Mouse (Mus musculus) midbrain, embryonic 14.5 days (tissue): ENCODE results near the gene Sh3kbp1. TPM values are rescaled to one million over a fixed set of nuclear protein-coding genes. Genes with fewer than 3 reads are reported as not detected.

Source experiments
- ATAC-seq: fragments of 200-750 bp; cut with Nextera tagmentation; 2 replicates; pipeline ENCODE4 v1.8.0; 2017; ENCODE audit warnings: moderate number of reproducible peaks, moderate library complexity; ENCODE audit not compliant: low FRiP score, low TSS enrichment
- DNase-seq: peaks from one replicate; pipeline ENCODE4 v3.0.0-alpha.2; 2015
- H3K27ac ChIP-seq: fragments of 300-500 bp; sonication (generic); replicated peaks from 2 replicates; pipeline ENCODE4 v1.5.1; 2014; ENCODE audit warnings: mild to moderate bottlenecking, low read depth, low read length, moderate library complexity
- H3K27me3 ChIP-seq: fragments of 300-500 bp; sonication (generic); 2 replicates; pipeline ENCODE4 v1.6.1; 2014; ENCODE audit warnings: low read length, control low read depth, mixed read lengths; ENCODE audit not compliant: control insufficient read depth, insufficient read depth
- H3K36me3 ChIP-seq: fragments of 300-500 bp; sonication (generic); 2 replicates; pipeline ENCODE4 v1.6.1; 2014; ENCODE audit warnings: low read length, control low read depth; ENCODE audit not compliant: control insufficient read depth, insufficient read depth
- H3K4me1 ChIP-seq: fragments of 300-500 bp; sonication (generic); 2 replicates; pipeline ENCODE4 v1.6.1; 2014; ENCODE audit warnings: mild to moderate bottlenecking, antibody characterized with exemption, low read length, control low read depth; ENCODE audit not compliant: control insufficient read depth, insufficient read depth
- H3K4me2 ChIP-seq: fragments of 300-500 bp; sonication (generic); 2 replicates; pipeline ENCODE4 v1.6.1; 2014; ENCODE audit warnings: mild to moderate bottlenecking, low read length, moderate library complexity
- H3K4me3 ChIP-seq: fragments of 300-500 bp; sonication (generic); replicated peaks from 2 replicates; pipeline ENCODE4 v1.5.1; 2014; ENCODE audit warnings: low read depth, low read length
- H3K9ac ChIP-seq: fragments of 300-500 bp; sonication (generic); replicated peaks from 2 replicates; pipeline ENCODE4 v1.6.1; 2014; ENCODE audit warnings: mild to moderate bottlenecking, low read length, moderate library complexity
- H3K9me3 ChIP-seq: fragments of 300-500 bp; sonication (generic); 2 replicates; pipeline ENCODE4 v1.6.1; 2016; ENCODE audit warnings: low read length, control low read depth, mixed read lengths; ENCODE audit not compliant: control insufficient read depth
- WGBS: fragments of 180-500 bp; shearing (Covaris S2); extraction: QIAGEN DNeasy Blood & Tissue Kit; methylation state at CpG from one replicate; pipeline ENCODE4 v1.1.7; 2014; 5-methylcytosine and 5-hydroxymethylcytosine counted together
- polyA plus RNA-seq: library from polyadenylated mRNA; unstranded; fragments of >200 nt; fragmentation: Nextera tagmentation; extraction: Ambion mirVana; gene quantifications from 2 replicates; pipeline ENCODE4 v1.2.1, GENCODE M21; 2014

The Sh3kbp1 gene
- polyA plus RNA-seq, 1 experiment from 2014 or later = 45.1 TPM

DNA sequence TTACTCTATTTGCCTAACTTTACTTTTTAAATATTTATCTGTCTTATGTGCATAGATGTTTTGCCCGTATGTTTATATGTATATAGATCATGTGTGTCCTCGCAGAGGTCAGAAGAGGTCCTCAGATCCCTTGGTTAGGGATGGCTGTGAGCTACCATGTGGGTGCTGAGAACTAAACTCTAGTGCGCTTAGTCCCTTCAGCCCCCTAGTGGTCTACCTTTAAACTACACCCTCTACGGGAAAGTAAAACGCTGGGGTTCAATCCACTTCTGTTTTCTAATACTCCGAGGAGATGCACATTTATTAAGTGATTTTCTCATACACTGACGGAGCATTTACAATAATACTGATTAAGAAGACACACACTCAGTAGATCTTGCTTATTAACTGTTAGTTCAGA lies 44.3 kb downstream of the Sh3kbp1 start:
- 90% methylated on average over 7 of the region's 7 CpGs for WGBS
- no peak overlapping the region for H3K4me2 ChIP-seq
- H3K4me3 ChIP-seq = no peak overlapping the region
- no peak overlapping the region for H3K27ac ChIP-seq
- H3K9me3 ChIP-seq = no peaks in the 10 kb centered on the region
- H3K4me1 ChIP-seq = no peaks in the 10 kb centered on the region
- DNase-seq (no peak), ATAC-seq (no peak)
- H3K9ac ChIP-seq = no peak overlapping the region
- H3K36me3 ChIP-seq = no peaks in the 10 kb centered on the region
- H3K27me3 ChIP-seq = no peaks in the 10 kb centered on the region

DNA sequence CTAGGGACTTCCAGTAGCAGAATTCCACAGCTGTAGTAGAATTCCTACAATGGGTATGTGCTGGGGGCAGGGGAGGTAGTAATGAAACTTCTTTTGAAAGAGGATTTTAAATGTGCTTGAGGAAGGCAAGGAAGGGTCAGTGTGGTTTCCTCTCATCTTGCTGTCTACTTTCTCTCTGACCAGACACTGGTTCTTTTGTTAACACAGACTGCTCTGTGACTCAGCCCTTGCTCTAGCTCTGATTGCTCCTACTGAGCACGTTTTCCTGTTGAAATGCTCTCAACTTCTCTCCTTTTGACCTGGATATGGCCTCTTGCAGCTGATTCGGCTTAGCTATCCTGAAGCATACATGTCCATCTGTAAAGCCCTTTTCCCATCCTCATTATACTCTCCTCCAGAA lies 45.4 kb downstream of the Sh3kbp1 start:
- H3K9me3 ChIP-seq = no peaks in the 10 kb centered on the region
- no peak overlapping the region for H3K4me2 ChIP-seq
- DNase-seq (no peak), ATAC-seq (no peak)
- H3K27ac ChIP-seq = no peak overlapping the region
- H3K36me3 ChIP-seq = no peaks in the 10 kb centered on the region
- 49% methylated on average over 2 of the region's 2 CpGs for WGBS
- no peak overlapping the region for H3K4me3 ChIP-seq
- no peaks in the 10 kb centered on the region for H3K4me1 ChIP-seq
- no peaks in the 10 kb centered on the region; the same call in 1 of the 2 replicates for H3K27me3 ChIP-seq
- no peak overlapping the region for H3K9ac ChIP-seq

DNA sequence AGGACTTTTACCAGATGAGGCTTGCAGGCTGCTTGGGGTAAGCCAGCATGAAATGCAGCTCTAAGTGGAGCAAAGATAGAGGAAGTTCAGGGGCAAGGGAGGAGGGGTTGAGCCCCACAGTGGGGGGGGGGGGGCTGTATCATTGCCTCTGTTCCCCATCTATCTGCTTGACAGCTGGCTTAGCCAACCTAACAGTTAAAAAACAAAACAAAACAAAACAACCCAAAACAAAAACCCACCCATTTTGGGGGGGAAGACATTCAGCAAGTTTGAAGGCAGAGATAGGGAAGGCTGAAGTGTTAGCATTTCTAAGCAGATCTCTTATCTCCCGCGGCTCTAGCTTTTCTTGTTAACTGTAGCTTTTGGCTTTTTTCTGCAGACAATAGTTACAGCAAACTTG lies 49.2 kb downstream of the Sh3kbp1 start:
- DNase-seq = no peak
- Histone ChIP-seq H3K4me1 (no peaks in the 10 kb centered on the region), H3K36me3 (no peaks in the 10 kb centered on the region), H3K9ac (no peak overlapping the region), H3K9me3 (no peaks in the 10 kb centered on the region), H3K4me2 (no peak overlapping the region), H3K27me3 (no peaks in the 10 kb centered on the region; the same call in 1 of the 2 replicates), H3K4me3 (no peak overlapping the region), H3K27ac (no peak overlapping the region)
- no peak for ATAC-seq
- WGBS = 30% methylated on average over 2 of the region's 2 CpGs

DNA sequence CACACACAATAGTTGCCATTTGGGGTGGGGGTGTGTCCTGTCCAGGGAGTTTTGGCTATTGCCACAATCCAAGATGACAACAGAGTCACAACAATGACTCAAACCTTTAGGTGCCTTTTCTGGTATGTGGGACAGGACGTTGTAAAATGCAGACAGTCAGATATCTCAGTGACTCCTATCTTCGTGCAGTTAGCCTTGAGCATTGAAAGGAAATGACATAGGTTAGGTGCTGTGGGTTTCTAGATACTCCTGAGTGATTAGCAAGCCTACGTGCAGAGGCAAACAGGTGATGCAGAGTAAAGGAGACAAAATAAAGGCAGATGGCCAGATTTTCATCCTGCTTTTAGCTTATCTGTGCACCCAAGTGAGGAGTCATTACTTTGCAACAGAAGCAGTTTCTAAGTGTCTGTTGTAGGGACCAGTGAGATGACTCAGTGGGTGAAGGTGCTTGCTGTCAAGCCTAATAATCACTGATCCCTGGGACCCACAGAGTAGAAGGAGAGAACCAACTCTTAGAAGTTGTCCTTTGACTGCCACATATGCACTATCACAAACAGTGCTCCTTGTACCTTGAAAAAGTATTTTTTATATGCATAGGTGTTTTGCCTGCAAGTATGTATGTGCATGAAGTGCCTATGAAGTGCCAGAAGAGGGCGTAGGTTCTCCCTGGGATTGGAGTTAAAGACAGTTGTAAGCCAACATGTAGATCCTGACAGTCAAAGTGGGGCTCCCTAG lies 50.7 kb downstream of the Sh3kbp1 start:
- DNase-seq (no peak), ATAC-seq (no peak)
- H3K4me1 ChIP-seq = no peaks in the 10 kb centered on the region
- H3K36me3 ChIP-seq = no peaks in the 10 kb centered on the region
- no peak overlapping the region for H3K4me3 ChIP-seq
- no peak overlapping the region for H3K27ac ChIP-seq
- no peak overlapping the region for H3K4me2 ChIP-seq
- no peaks in the 10 kb centered on the region for H3K9me3 ChIP-seq
- WGBS = 74% methylated on average over 4 of the region's 4 CpGs
- no peaks in the 10 kb centered on the region; the same call in 1 of the 2 replicates for H3K27me3 ChIP-seq
- H3K9ac ChIP-seq = no peak overlapping the region

GRCm38 (mm10) chrX:159678320-159678835 lies 51.3 kb downstream of the Sh3kbp1 start:
- 87% methylated on average over 5 of the region's 5 CpGs for WGBS
- Histone ChIP-seq H3K9me3 (no peaks in the 10 kb centered on the region), H3K27ac (no peak overlapping the region), H3K4me3 (no peak overlapping the region), H3K9ac (no peak overlapping the region), H3K27me3 (no peaks in the 10 kb centered on the region; the same call in 1 of the 2 replicates), H3K36me3 (no peaks in the 10 kb centered on the region), H3K4me1 (no peaks in the 10 kb centered on the region), H3K4me2 (no peak overlapping the region)
- DNase-seq (no peak), ATAC-seq (no peak)

- no peaks in the 10 kb centered on the region for H3K27me3 ChIP-seq
- H3K36me3 ChIP-seq = no peaks in the 10 kb centered on the region
- no peaks in the 10 kb centered on the region for H3K9me3 ChIP-seq
- no peak for DNase-seq
- H3K4me1 ChIP-seq = no peaks in the 10 kb centered on the region
- ATAC-seq = no peak
- no peak overlapping the region for H3K4me3 ChIP-seq
- no peak overlapping the region for H3K27ac ChIP-seq
- no peak overlapping the region for H3K4me2 ChIP-seq
- WGBS = 62% methylated on average over 1 of the region's 1 CpGs
- no peak overlapping the region for H3K9ac ChIP-seq
Measured at GRCm38 (mm10) chrX:159685521-159685920, 58.4 kb downstream of the Sh3kbp1 start.

- no peak for DNase-seq
- Histone ChIP-seq H3K4me1 (no peaks in the 10 kb centered on the region), H3K27me3 (no peaks in the 10 kb centered on the region), H3K4me2 (no peak overlapping the region), H3K27ac (no peak overlapping the region), H3K36me3 (no peaks in the 10 kb centered on the region), H3K9me3 (no peaks in the 10 kb centered on the region), H3K4me3 (no peak overlapping the region), H3K9ac (no peak overlapping the region)
- 83% methylated on average over 4 of the region's 4 CpGs for WGBS
- ATAC-seq = no peak
Measured at GRCm38 (mm10) chrX:159686850-159687249, 59.8 kb downstream of the Sh3kbp1 start.

DNA sequence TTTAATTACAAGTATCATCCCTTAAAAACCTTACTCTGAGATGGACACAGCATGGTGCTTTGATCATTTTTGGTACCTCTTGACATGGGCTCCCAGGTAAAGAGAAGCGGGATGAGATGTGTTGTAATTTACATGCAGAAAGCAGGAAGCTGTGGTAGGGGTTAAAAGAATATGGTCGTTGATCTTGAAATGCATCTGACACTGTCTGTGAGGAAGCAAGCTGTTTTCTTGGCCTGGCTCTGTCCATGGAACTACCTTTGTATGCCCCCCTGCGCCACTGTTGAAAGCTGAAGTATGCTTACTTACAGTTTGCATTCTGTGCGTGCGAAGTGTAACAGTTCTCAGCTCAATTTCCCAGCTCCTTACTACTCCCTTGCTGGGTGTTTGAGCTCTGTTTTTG lies 61.6 kb downstream of the Sh3kbp1 start:
- DNase-seq = no peak
- H3K27ac ChIP-seq = no peak overlapping the region
- H3K4me3 ChIP-seq = no peak overlapping the region
- H3K4me1 ChIP-seq = no peaks in the 10 kb centered on the region
- no peak overlapping the region for H3K9ac ChIP-seq
- H3K27me3 ChIP-seq = no peaks in the 10 kb centered on the region
- no peaks in the 10 kb centered on the region for H3K36me3 ChIP-seq
- 89% methylated on average over 5 of the region's 5 CpGs for WGBS
- H3K9me3 ChIP-seq = no peaks in the 10 kb centered on the region
- no peak for ATAC-seq
- H3K4me2 ChIP-seq = no peak overlapping the region

- no peaks in the 10 kb centered on the region for H3K36me3 ChIP-seq
- no peak overlapping the region for H3K4me3 ChIP-seq
- no peak overlapping the region for H3K9ac ChIP-seq
- WGBS = 82% methylated on average over 10 of the region's 10 CpGs
- no peak overlapping the region for H3K27ac ChIP-seq
- no peak for DNase-seq
- no peak for ATAC-seq
- no peak overlapping the region for H3K4me2 ChIP-seq
- H3K27me3 ChIP-seq = no peaks in the 10 kb centered on the region
- no peaks in the 10 kb centered on the region for H3K9me3 ChIP-seq
- no peaks in the 10 kb centered on the region for H3K4me1 ChIP-seq
Measured at GRCm38 (mm10) chrX:159689785-159690416, 62.8 kb downstream of the Sh3kbp1 start.
